Mouse (Mus musculus) embryonic facial prominence, embryonic 13.5 days (tissue): Measurements from ENCODE around the gene Dnaic1. TPM values are rescaled to one million over a fixed set of nuclear protein-coding genes. Genes with fewer than 3 reads are reported as not detected.

ENCODE experiments used
- ATAC-seq: fragments of 200-750 bp; cut with Nextera tagmentation; 2 replicates; pipeline ENCODE4 v1.8.0; 2017; ENCODE audit warnings: low read depth; ENCODE audit not compliant: insufficient number of reproducible peaks, insufficient read depth, low FRiP score, low TSS enrichment
- H3K27ac ChIP-seq: fragments of 300-500 bp; sonication (generic); 2 replicates; pipeline ENCODE4 v1.5.1; 2015; ENCODE audit warnings: moderate library complexity, mild to moderate bottlenecking, inconsistent platforms
- H3K27me3 ChIP-seq: fragments of 300-500 bp; sonication (generic); 2 replicates; pipeline ENCODE4 v1.6.1; 2015; ENCODE audit warnings: mild to moderate bottlenecking, inconsistent platforms
- H3K36me3 ChIP-seq: fragments of 300-500 bp; sonication (generic); 2 replicates; pipeline ENCODE4 v1.6.1; 2015; ENCODE audit warnings: mild to moderate bottlenecking, inconsistent platforms
- H3K4me1 ChIP-seq: fragments of 300-500 bp; sonication (generic); 2 replicates; pipeline ENCODE4 v1.6.1; 2015; ENCODE audit warnings: inconsistent platforms
- H3K4me2 ChIP-seq: fragments of 300-500 bp; sonication (generic); 2 replicates; pipeline ENCODE4 v1.6.1; 2015; ENCODE audit warnings: moderate library complexity, mild to moderate bottlenecking, inconsistent platforms
- H3K4me3 ChIP-seq: fragments of 300-500 bp; sonication (generic); 2 replicates; pipeline ENCODE4 v1.5.1; 2015; ENCODE audit warnings: mild to moderate bottlenecking, inconsistent platforms
- H3K9ac ChIP-seq: fragments of 300-500 bp; sonication (generic); 2 replicates; pipeline ENCODE4 v1.6.1; 2015; ENCODE audit warnings: mild to moderate bottlenecking, inconsistent platforms
- H3K9me3 ChIP-seq: fragments of 300-500 bp; sonication (generic); 2 replicates; pipeline ENCODE4 v1.6.1; 2016; ENCODE audit warnings: inconsistent platforms
- WGBS: fragments of 180-500 bp; shearing (Covaris S2); methylation state at CpG from one replicate; pipeline ENCODE4 v1.1.7; 2015; ENCODE audit warnings: mixed read lengths; 5-methylcytosine and 5-hydroxymethylcytosine counted together
- polyA plus RNA-seq: library from polyadenylated mRNA; unstranded; fragments of >200 nt; fragmentation: Nextera tagmentation; extraction: Ambion mirVana; gene quantifications from 2 replicates; pipeline ENCODE4 v1.2.1, GENCODE M21; 2015

Gene Dnaic1
- polyA plus RNA-seq, 1 experiment from 2014 or later, result 1.3 TPM

DNA sequence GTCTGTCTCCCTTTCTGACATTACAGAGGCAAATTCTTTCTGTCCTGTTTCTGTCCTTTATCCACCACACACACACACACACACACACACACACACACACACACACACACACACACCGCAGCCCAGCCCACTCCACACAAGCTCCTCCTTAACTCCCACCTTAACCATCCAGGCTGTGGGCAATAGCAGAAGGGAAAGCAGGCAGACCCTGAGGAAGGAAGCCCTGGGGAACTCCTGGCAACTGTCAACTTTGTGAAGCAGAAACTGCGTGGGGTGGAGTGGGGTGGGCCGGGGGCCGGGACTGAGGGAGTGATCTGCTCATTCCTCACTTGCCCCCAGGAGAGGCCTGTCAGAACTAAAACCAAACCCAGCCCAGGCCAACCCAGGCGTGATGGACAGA is 101.9 kb downstream of the Dnaic1 start:
- Histone ChIP-seq H3K4me2 (peak overlapping the region; percentile 14; the same call in 1 of the 2 replicates), H3K4me1 (peaks cover 27% of the 10 kb centered on the region), H3K9me3 (no peaks in the 10 kb centered on the region), H3K4me3 (no peak overlapping the region), H3K27ac (no peak overlapping the region), H3K36me3 (no peaks in the 10 kb centered on the region), H3K27me3 (peaks cover 4% of the 10 kb centered on the region; the same call in 1 of the 2 replicates), H3K9ac (peak overlapping the region; percentile 46; the same call in 1 of the 2 replicates)
- WGBS, result 37% methylated on average over 5 of the region's 5 CpGs
- ATAC-seq, result no peak

DNA sequence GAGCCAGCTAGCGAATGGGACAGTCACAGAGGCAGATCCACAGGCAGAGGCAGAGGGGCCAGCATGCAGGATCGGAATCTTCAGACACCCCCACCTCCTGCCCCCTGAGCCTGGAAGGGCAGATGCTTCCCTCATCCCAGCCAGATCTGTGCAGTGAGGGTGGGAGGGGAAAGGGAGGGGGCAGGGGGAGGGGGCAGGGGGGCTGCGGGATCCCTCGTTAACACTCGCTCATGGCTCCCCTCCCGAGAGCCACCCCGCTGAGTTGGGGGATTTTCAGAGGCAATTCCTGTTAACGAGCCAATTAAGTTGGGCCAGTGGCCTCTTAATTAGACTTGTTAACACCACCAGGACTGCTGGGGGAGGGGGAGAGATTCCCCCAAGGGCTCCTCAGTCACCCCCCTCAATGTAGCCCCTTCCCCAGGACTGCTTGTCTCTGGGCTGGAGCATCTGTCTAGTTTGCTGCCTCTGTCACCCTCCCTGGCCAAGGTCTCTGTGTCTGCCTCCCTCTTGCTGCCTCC is 102.4 kb downstream of the Dnaic1 start:
- no peak overlapping the region for H3K4me3 ChIP-seq
- peak overlapping the region; percentile 14; the same call in 1 of the 2 replicates for H3K4me2 ChIP-seq
- no peaks in the 10 kb centered on the region for H3K36me3 ChIP-seq
- H3K9ac ChIP-seq, result peak overlapping the region; percentile 12; the same call in 1 of the 2 replicates
- H3K27ac ChIP-seq, result no peak overlapping the region
- 15% methylated on average over 8 of the region's 8 CpGs for WGBS
- no peaks in the 10 kb centered on the region for H3K9me3 ChIP-seq
- peaks cover 30% of the 10 kb centered on the region for H3K4me1 ChIP-seq
- H3K27me3 ChIP-seq, result peaks cover 4% of the 10 kb centered on the region; the same call in 1 of the 2 replicates
- ATAC-seq, result no peak

DNA sequence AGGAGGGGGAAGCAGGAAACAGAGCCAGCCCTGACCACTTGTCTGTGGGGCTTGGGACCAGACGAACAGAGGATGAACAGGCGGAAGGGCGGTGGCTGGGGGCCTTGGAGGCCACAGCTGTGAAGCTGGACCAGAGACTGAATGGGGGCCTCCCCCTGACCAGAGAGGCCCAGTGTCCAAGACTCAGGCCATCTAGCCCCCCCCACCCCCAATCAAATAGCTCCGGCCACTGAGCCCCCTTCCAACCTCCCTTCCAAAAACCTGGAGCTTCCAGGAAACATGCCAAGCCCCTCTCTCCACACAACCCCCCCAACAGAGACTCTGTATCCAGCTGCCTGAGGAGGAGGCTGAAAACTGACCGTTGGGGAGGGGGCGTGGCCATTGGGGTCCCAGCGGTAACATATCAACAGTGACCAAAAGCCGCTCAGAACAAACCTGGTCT is 103.0 kb downstream of the Dnaic1 start:
- Histone ChIP-seq H3K4me2 (no peak overlapping the region), H3K9me3 (no peaks in the 10 kb centered on the region), H3K4me1 (peaks cover 35% of the 10 kb centered on the region), H3K4me3 (no peak overlapping the region), H3K36me3 (no peaks in the 10 kb centered on the region), H3K9ac (peak overlapping the region; percentile 12; the same call in 1 of the 2 replicates), H3K27me3 (peaks cover 4% of the 10 kb centered on the region; the same call in 1 of the 2 replicates), H3K27ac (no peak overlapping the region)
- WGBS, result 40% methylated on average over 8 of the region's 8 CpGs
- no peak for ATAC-seq

- H3K9me3 ChIP-seq, result no peaks in the 10 kb centered on the region
- no peak overlapping the region for H3K9ac ChIP-seq
- H3K4me1 ChIP-seq, result peaks cover 38% of the 10 kb centered on the region
- WGBS, result 70% methylated on average over 19 of the region's 19 CpGs
- H3K4me2 ChIP-seq, result no peak overlapping the region
- H3K27me3 ChIP-seq, result peaks cover 4% of the 10 kb centered on the region; the same call in 1 of the 2 replicates
- no peak for ATAC-seq
- no peaks in the 10 kb centered on the region for H3K36me3 ChIP-seq
- H3K27ac ChIP-seq, result no peak overlapping the region
- H3K4me3 ChIP-seq, result no peak overlapping the region
These were observed 103.6 kb downstream of the Dnaic1 start for GRCm38 (mm10) chr4:41673186-41673585.

- H3K27ac ChIP-seq, result no peak overlapping the region
- H3K9ac ChIP-seq, result 0 out of 2 replicates have a peak overlapping the region, but pooled peaks have one; percentile 22
These were observed 106.9 kb downstream of the Dnaic1 start for GRCm38 (mm10) chr4:41676248-41677005.

DNA sequence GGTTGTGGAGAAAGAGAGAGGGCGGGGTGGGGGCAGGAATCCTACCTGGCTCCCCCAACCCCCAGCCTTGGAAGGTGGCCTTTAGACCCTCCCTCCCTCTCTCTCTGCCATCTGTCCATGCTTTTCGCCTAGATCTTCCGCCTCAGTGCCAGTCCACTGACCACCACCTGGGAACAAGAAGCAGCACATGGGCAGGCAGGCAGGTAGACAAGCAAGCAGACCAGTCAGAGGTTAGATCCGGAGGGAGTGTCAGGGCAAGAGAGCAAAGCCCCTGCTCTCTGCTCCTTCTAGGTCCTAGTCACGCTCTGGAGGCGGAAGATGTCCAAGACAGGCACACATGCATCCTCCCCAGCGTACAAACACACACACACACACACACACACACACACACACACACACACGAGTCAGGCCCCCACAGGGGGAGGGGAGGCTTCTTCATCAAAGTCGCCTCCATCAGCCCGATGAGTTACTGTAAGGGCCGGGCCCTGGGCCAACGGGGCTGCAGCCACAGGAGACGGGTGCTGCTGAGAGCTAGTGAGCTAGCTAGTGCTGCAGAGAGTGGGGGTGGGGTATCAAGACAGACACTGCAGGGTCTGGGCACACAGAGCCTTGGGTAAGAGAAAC is 107.5 kb downstream of the Dnaic1 start:
- 48% methylated on average over 12 of the region's 13 CpGs for WGBS
- Histone ChIP-seq H3K9ac (0 out of 2 replicates have a peak overlapping the region, but pooled peaks have one; percentile 1), H3K4me3 (no peak overlapping the region), H3K4me2 (no peak overlapping the region), H3K36me3 (no peaks in the 10 kb centered on the region), H3K27me3 (peaks cover 4% of the 10 kb centered on the region; the same call in 1 of the 2 replicates), H3K4me1 (peaks cover 54% of the 10 kb centered on the region), H3K9me3 (no peaks in the 10 kb centered on the region), H3K27ac (no peak overlapping the region)
- no peak for ATAC-seq

More at GRCm38 (mm10) chr4:41676248-41677005, 106.9 kb downstream of the Dnaic1 start:
- ATAC-seq, result no peak
- Histone ChIP-seq H3K4me2 (0 out of 2 replicates have a peak overlapping the region, but pooled peaks have one; percentile 7), H3K4me1 (peaks cover 59% of the 10 kb centered on the region), H3K4me3 (no peak overlapping the region), H3K27me3 (peaks cover 4% of the 10 kb centered on the region; the same call in 1 of the 2 replicates), H3K9me3 (no peaks in the 10 kb centered on the region), H3K36me3 (no peaks in the 10 kb centered on the region)
- WGBS, result 68% methylated on average over 17 of the region's 17 CpGs

DNA sequence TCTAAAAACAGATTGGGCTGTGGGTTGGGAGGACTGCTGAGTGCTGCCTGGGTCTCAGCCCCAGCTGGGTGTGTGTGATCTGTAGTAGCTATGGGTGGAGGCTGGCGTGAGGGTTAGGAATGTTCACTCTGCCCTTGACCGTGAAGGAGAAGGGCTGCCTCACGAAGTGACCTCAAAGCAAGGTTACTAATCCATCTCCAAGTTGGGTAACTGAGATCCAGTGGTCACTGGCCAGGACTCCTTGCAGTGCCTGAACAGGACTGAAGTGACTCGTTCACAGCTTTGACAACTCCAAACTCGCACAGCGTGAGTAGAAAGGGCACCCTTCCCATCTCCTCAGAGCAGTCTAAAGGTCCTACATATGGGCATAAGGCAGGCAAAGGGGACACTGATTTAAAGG is 109.3 kb downstream of the Dnaic1 start:
- Histone ChIP-seq H3K27ac (no peak overlapping the region), H3K27me3 (no peaks in the 10 kb centered on the region), H3K4me3 (no peak overlapping the region), H3K36me3 (no peaks in the 10 kb centered on the region), H3K4me2 (no peak overlapping the region), H3K9ac (no peak overlapping the region), H3K4me1 (peaks cover 56% of the 10 kb centered on the region), H3K9me3 (no peaks in the 10 kb centered on the region)
- WGBS, result 80% methylated on average over 6 of the region's 6 CpGs
- no peak for ATAC-seq

GRCm38 (mm10) chr4:41679291-41679690 is 109.7 kb downstream of the Dnaic1 start:
- WGBS, result 89% methylated on average over 1 of the region's 2 CpGs
- Histone ChIP-seq H3K27ac (no peak overlapping the region), H3K4me1 (peaks cover 57% of the 10 kb centered on the region), H3K36me3 (no peaks in the 10 kb centered on the region), H3K4me3 (no peak overlapping the region), H3K4me2 (no peak overlapping the region), H3K9me3 (no peaks in the 10 kb centered on the region), H3K9ac (0 out of 2 replicates have a peak overlapping the region, but pooled peaks have one; percentile 6), H3K27me3 (no peaks in the 10 kb centered on the region)
- ATAC-seq, result no peak

GRCm38 (mm10) chr4:41681176-41681575 is 111.6 kb downstream of the Dnaic1 start:
- Histone ChIP-seq H3K4me1 (peaks cover 55% of the 10 kb centered on the region), H3K27me3 (no peaks in the 10 kb centered on the region)
- 50% methylated on average over 4 of the region's 4 CpGs for WGBS

GRCm38 (mm10) chr4:41681947-41682346 is 112.4 kb downstream of the Dnaic1 start:
- no peak for ATAC-seq
- Histone ChIP-seq H3K36me3 (no peaks in the 10 kb centered on the region), H3K4me1 (peaks cover 47% of the 10 kb centered on the region), H3K9me3 (no peaks in the 10 kb centered on the region), H3K4me3 (no peak overlapping the region), H3K4me2 (no peak overlapping the region), H3K27ac (0 out of 2 replicates have a peak overlapping the region, but pooled peaks have one; percentile 60), H3K9ac (no peak overlapping the region), H3K27me3 (no peaks in the 10 kb centered on the region)
- WGBS, result 57% methylated on average over 10 of the region's 10 CpGs

More at GRCm38 (mm10) chr4:41681176-41681575, 111.6 kb downstream of the Dnaic1 start:
- H3K4me2 ChIP-seq, result no peak overlapping the region
- no peak for ATAC-seq
- no peak overlapping the region for H3K4me3 ChIP-seq
- H3K36me3 ChIP-seq, result no peaks in the 10 kb centered on the region
- H3K27ac ChIP-seq, result no peak overlapping the region
- no peak overlapping the region for H3K9ac ChIP-seq
- no peaks in the 10 kb centered on the region for H3K9me3 ChIP-seq

DNA sequence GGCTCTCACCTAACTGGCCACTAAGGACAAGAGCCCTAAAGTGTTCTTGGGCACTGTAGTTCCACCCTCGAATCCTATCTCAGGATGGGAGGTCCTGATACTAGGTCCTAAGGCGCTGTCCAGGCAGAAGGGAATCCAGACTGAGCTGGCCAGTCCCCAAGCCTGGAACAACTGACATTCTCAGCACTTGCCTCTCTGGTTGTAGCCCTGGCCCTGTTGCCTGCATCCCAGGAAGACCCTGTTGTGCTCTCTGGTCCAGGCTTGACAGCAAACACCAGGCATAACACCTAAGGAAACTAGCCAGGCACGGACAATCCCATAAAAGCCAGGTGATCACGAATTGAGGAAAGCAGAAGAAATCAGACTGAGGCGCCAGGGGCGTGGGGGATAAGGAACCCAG is 113.2 kb downstream of the Dnaic1 start:
- Histone ChIP-seq H3K36me3 (no peaks in the 10 kb centered on the region), H3K4me3 (no peak overlapping the region), H3K9ac (no peak overlapping the region), H3K27ac (peak overlapping the region; percentile 60), H3K4me1 (peaks cover 38% of the 10 kb centered on the region), H3K4me2 (peak overlapping the region; percentile 51; the same call in 1 of the 2 replicates), H3K9me3 (no peaks in the 10 kb centered on the region), H3K27me3 (no peaks in the 10 kb centered on the region)
- WGBS, result 20% methylated on average over 6 of the region's 6 CpGs
- no peak for ATAC-seq
